Mouse (Mus musculus): ENCODE measurements around the gene Magix.

- TF ChIP-seq FLI1 (IDR thresholded peaks at IDR 0.05; ENCODE audit: low read length) (no peak), GATA1 (IDR thresholded peaks at IDR 0.05; ENCODE audit: borderline replicate concordance, low read length) (no peak)
These were observed 47.3 kb upstream of the Magix start, which contains the start of gene Praf2 for GRCm38 (mm10) chrX:7728215-7728921.

Data from megakaryocyte, embryonic 14.5 days (primary cell).